Comparison of ENCODE assay signal across 13 mouse cellular contexts in genomic region chr7:144684947-144685346, GRCm38 (mm10).
DNase-seq lines count a peak whose midpoint lies in the region; ATAC-seq and TF ChIP-seq lines count a peak whose summit lies in the region.
"Had no signal": no experiment of that assay in that cellular context is flagged by ENCODE, and none has a peak within 500 bp of the region (broad histone marks: within the 10 kb centered on the region; RNA-seq: fewer than 3 reads in every experiment).

No protein-coding gene starts in this region.

- no peak for ATAC-seq in lung, embryonic 14.5 days (ENCODE audit: insufficient read depth)
- peak; percentile 50 for ATAC-seq in forebrain, postnatal 0 days

- no peak for TF ChIP-seq POLR2A in lung, adult 2 months (IDR thresholded peaks at IDR 0.05; ENCODE audit: borderline replicate concordance, extremely low read depth, low read depth, low read length)

- H3K9me3 ChIP-seq in lung, embryonic 14.5 days (ENCODE audit: low read depth, low read length): no peaks in the 10 kb centered on the region
- H3K9me3 ChIP-seq in forebrain, postnatal 0 days (ENCODE audit: low read length): no peaks in the 10 kb centered on the region

- H3K4me2 ChIP-seq in lung, embryonic 14.5 days: no peak overlapping the region
- H3K4me2 ChIP-seq in forebrain, postnatal 0 days (ENCODE audit: low read depth): no peak overlapping the region
- H3K4me2 ChIP-seq: heart, embryonic 12.5 days; limb, embryonic 13.5 days had no signal

- WGBS in lung, embryonic 14.5 days: 39% methylated on average over 4 of the region's 4 CpGs
- 33% methylated on average over 4 of the region's 4 CpGs for WGBS in lung, adult 2 months
- WGBS in forebrain, postnatal 0 days: 32% methylated on average over 4 of the region's 4 CpGs

- no peak overlapping the region for H3K4me3 ChIP-seq in lung, embryonic 14.5 days (ENCODE audit: low read depth, low read length)
- no peak overlapping the region for H3K4me3 ChIP-seq in lung, adult 2 months (replicated peaks; ENCODE audit: extremely low read depth, low read depth, low read length)
- H3K4me3 ChIP-seq in forebrain, postnatal 0 days (ENCODE audit: low read depth, low read length): no peak overlapping the region
- H3K4me3 ChIP-seq: heart, embryonic 12.5 days; left cerebral cortex, adult 2 months; limb, embryonic 13.5 days had no signal

- peak overlapping the region; percentile 60 for H3K27ac ChIP-seq in lung, embryonic 14.5 days (ENCODE audit: low read depth)
- H3K27ac ChIP-seq in forebrain, postnatal 0 days (ENCODE audit: low read depth, low read length): no peak overlapping the region
- H3K27ac ChIP-seq: left cerebral cortex, adult 2 months; limb, embryonic 13.5 days had no signal

- TF ChIP-seq CTCF in lung, embryonic 14.5 days (IDR thresholded peaks at IDR 0.05; ENCODE audit: low read depth): no peak
- no peak for TF ChIP-seq CTCF in lung, adult 2 months (IDR thresholded peaks at IDR 0.05; ENCODE audit: insufficient read depth, low read length)
- TF ChIP-seq CTCF in forebrain, postnatal 0 days (IDR thresholded peaks at IDR 0.05; ENCODE audit: low read depth): no peak

- H3K27me3 ChIP-seq in lung, embryonic 14.5 days (ENCODE audit: insufficient read depth, low read length): no peaks in the 10 kb centered on the region
- H3K27me3 ChIP-seq in forebrain, postnatal 0 days (ENCODE audit: insufficient read depth, low read length): no peaks in the 10 kb centered on the region

- DNase-seq in adrenal gland, postnatal 10 days: peak; percentile 29
- DNase-seq in adrenal gland, postnatal 25 days: no peak
- no peak for DNase-seq in lung, embryonic 14.5 days
- no peak for DNase-seq in lung, adult 2 months
- DNase-seq in adipocyte (ENCODE audit: low spot score): peak; percentile 74
- no peak for DNase-seq in forebrain, postnatal 0 days
- no peak for DNase-seq in thymus, postnatal 36 days
- no peak for DNase-seq in thymus, postnatal 0 days (ENCODE audit: low spot score)
- DNase-seq: cerebellum, adult 2 months; gastrocnemius, postnatal 25 days had no signal

- H3K4me1 ChIP-seq in lung, embryonic 14.5 days (ENCODE audit: insufficient read depth): peaks cover 11% of the 10 kb centered on the region
- peaks cover 2% of the 10 kb centered on the region; the same call in 1 of the 2 replicates for H3K4me1 ChIP-seq in lung, adult 2 months (ENCODE audit: control insufficient read depth, insufficient read depth, low read length)
- H3K4me1 ChIP-seq in forebrain, postnatal 0 days (ENCODE audit: insufficient read depth): no peaks in the 10 kb centered on the region

- H3K36me3 ChIP-seq in lung, embryonic 14.5 days (ENCODE audit: insufficient read depth): no peaks in the 10 kb centered on the region
- no peaks in the 10 kb centered on the region for H3K36me3 ChIP-seq in forebrain, postnatal 0 days (ENCODE audit: insufficient read depth)
- H3K36me3 ChIP-seq: heart, embryonic 12.5 days; limb, embryonic 13.5 days had no signal

- H3K9ac ChIP-seq in lung, embryonic 14.5 days: no peak overlapping the region
- H3K9ac ChIP-seq in forebrain, postnatal 0 days: no peak overlapping the region
- H3K9ac ChIP-seq: heart, embryonic 12.5 days; limb, embryonic 13.5 days had no signal

Comparison
In these comparisons a context has a peak if more than half of its experiments do, and no peak if none do; other contexts are left out.
1. DNase-seq: peak in adrenal gland, postnatal 10 days (single experiment) and adipocyte (single experiment); none in adrenal gland, postnatal 25 days (single experiment), lung, embryonic 14.5 days (single experiment), lung, adult 2 months (single experiment), forebrain, postnatal 0 days (single experiment), thymus, postnatal 36 days (0 of 2) and thymus, postnatal 0 days (single experiment).